Mouse (Mus musculus) bone marrow macrophage, adult 2 months (primary cell): ENCODE measurements at regions not wholly inside any gene's neighbourhood (a gene's known extent, or its start where the extent isn't known, plus 50 kb on each side); places are given as distances from the start of the nearest gene placed in this dataset.

ENCODE experiments used
- CTCF ChIP-seq: IDR thresholded peaks from 2 replicates; pipeline ENCODE4 v1.5.1; 2012; ENCODE audit warnings: low read depth, mild to moderate bottlenecking, low read length, moderate library complexity
- POLR2A ChIP-seq: IDR thresholded peaks from 2 replicates; pipeline ENCODE4 v1.6.1; 2012; ENCODE audit warnings: mild to moderate bottlenecking, low read depth, low read length, borderline replicate concordance

DNA sequence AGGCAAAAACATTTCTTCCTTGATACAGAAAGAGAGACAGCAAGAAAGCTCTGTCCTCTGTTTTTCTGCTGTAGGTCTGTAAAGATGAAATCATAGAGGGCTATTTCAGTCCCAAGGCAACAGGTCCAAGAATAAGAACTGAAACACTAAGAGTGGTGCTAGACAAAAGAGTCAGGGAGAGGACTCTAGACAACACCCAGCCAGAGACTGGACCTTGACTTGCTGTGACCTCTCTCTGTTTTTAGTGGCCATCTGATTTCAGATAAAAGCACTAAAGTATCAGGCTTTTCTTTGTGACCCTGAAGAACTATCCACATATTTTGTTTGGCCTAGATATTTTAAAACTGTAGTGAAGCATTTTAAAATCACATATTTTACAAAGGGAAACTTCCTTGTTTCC is 171.6 kb upstream of the Clec14a start:
- TF ChIP-seq CTCF = no peak
- TF ChIP-seq POLR2A = no peak
